Mouse (Mus musculus): Measurements from ENCODE around the gene Nptx1. TPM values are rescaled to one million over a fixed set of nuclear protein-coding genes. Genes with fewer than 3 reads are reported as not detected.
A peak's percentile ranks its signal among the peaks of the same experiment; 100 is the strongest.

The Nptx1 gene
- 0.62 TPM in 1 of 2 replicates, not detected in the other for polyA plus RNA-seq (2012; ENCODE audit: insufficient read depth, low replicate concordance)

- peaks cover 97% of the 10 kb centered on the region for H3K27me3 ChIP-seq (replicated peaks)
Measured at GRCm38 (mm10) chr11:119547183-119547921, at the start of gene Nptx1. Gene Nptx1 (minus strand): TSS chr11:119547753.

GRCm38 (mm10) chr11:119593966-119594365, 46.4 kb upstream of the Nptx1 start:
- Histone ChIP-seq H3K9me3 (peaks cover 21% of the 10 kb centered on the region), H3K36me3 (replicated peaks; ENCODE audit: low read length) (no peaks in the 10 kb centered on the region), H3K4me1 (peaks cover 16% of the 10 kb centered on the region), H3K27me3 (replicated peaks) (peaks cover 89% of the 10 kb centered on the region), H3K4me3 (replicated peaks) (no peak overlapping the region)
- no peak for TF ChIP-seq FLI1 (IDR thresholded peaks at IDR 0.05; ENCODE audit: low read length)
- TF ChIP-seq GATA1 (IDR thresholded peaks at IDR 0.05; ENCODE audit: borderline replicate concordance, low read length): no peak

More at GRCm38 (mm10) chr11:119547183-119547921, at the start of gene Nptx1:
- Histone ChIP-seq H3K9me3 (no peaks in the 10 kb centered on the region), H3K4me1 (peaks cover 66% of the 10 kb centered on the region), H3K4me3 (replicated peaks) (peak within 1 kb of the TSS; percentile 87), H3K36me3 (replicated peaks; ENCODE audit: low read length) (no peaks in the 10 kb centered on the region)
- TF ChIP-seq GATA1 (IDR thresholded peaks at IDR 0.05; ENCODE audit: borderline replicate concordance, low read length): no peak
- no peak for TF ChIP-seq FLI1 (IDR thresholded peaks at IDR 0.05; ENCODE audit: low read length)

- Histone ChIP-seq H3K4me3 (replicated peaks) (peak overlapping the region; percentile 25), H3K9me3 (peaks cover 29% of the 10 kb centered on the region), H3K27me3 (replicated peaks) (peaks cover 92% of the 10 kb centered on the region), H3K36me3 (replicated peaks; ENCODE audit: low read length) (no peaks in the 10 kb centered on the region), H3K4me1 (peaks cover 8% of the 10 kb centered on the region)
- no peak for TF ChIP-seq FLI1 (IDR thresholded peaks at IDR 0.05; ENCODE audit: low read length)
- TF ChIP-seq GATA1 (IDR thresholded peaks at IDR 0.05; ENCODE audit: borderline replicate concordance, low read length): no peak
Measured at GRCm38 (mm10) chr11:119589242-119589641, 41.7 kb upstream of the Nptx1 start.

- peaks cover 81% of the 10 kb centered on the region for H3K27me3 ChIP-seq (replicated peaks)
- peaks cover 8% of the 10 kb centered on the region for H3K4me1 ChIP-seq
- H3K36me3 ChIP-seq (replicated peaks; ENCODE audit: low read length): no peaks in the 10 kb centered on the region
- no peak for TF ChIP-seq FLI1 (IDR thresholded peaks at IDR 0.05; ENCODE audit: low read length)
- TF ChIP-seq GATA1 (IDR thresholded peaks at IDR 0.05; ENCODE audit: borderline replicate concordance, low read length): no peak
- no peak overlapping the region for H3K4me3 ChIP-seq (replicated peaks)
- H3K9me3 ChIP-seq: peaks cover 29% of the 10 kb centered on the region
Measured at GRCm38 (mm10) chr11:119587112-119587511, 39.6 kb upstream of the Nptx1 start.

- H3K4me1 ChIP-seq: peaks cover 8% of the 10 kb centered on the region
- H3K27me3 ChIP-seq (replicated peaks): peaks cover 78% of the 10 kb centered on the region
- H3K9me3 ChIP-seq: peaks cover 29% of the 10 kb centered on the region
- H3K36me3 ChIP-seq (replicated peaks; ENCODE audit: low read length): no peaks in the 10 kb centered on the region
- TF ChIP-seq FLI1 (IDR thresholded peaks at IDR 0.05; ENCODE audit: low read length): no peak
- no peak for TF ChIP-seq GATA1 (IDR thresholded peaks at IDR 0.05; ENCODE audit: borderline replicate concordance, low read length)
- no peak overlapping the region for H3K4me3 ChIP-seq (replicated peaks)
Measured at GRCm38 (mm10) chr11:119586511-119586910, 39.0 kb upstream of the Nptx1 start.

- TF ChIP-seq GATA1 (IDR thresholded peaks at IDR 0.05; ENCODE audit: borderline replicate concordance, low read length): no peak
- TF ChIP-seq FLI1 (IDR thresholded peaks at IDR 0.05; ENCODE audit: low read length): no peak
- H3K36me3 ChIP-seq (replicated peaks; ENCODE audit: low read length): no peaks in the 10 kb centered on the region
- no peaks in the 10 kb centered on the region for H3K4me1 ChIP-seq
- peaks cover 68% of the 10 kb centered on the region for H3K27me3 ChIP-seq (replicated peaks)
- peaks cover 12% of the 10 kb centered on the region; the same call in 1 of the 2 replicates for H3K9me3 ChIP-seq
- no peak overlapping the region for H3K4me3 ChIP-seq (replicated peaks)
Measured at GRCm38 (mm10) chr11:119577721-119578120, 30.2 kb upstream of the Nptx1 start.

GRCm38 (mm10) chr11:119576855-119577254, 29.3 kb upstream of the Nptx1 start:
- H3K27me3 ChIP-seq (replicated peaks): peaks cover 72% of the 10 kb centered on the region
- H3K9me3 ChIP-seq: peaks cover 12% of the 10 kb centered on the region; the same call in 1 of the 2 replicates
- H3K4me3 ChIP-seq (replicated peaks): no peak overlapping the region
- no peaks in the 10 kb centered on the region for H3K36me3 ChIP-seq (replicated peaks; ENCODE audit: low read length)
- no peaks in the 10 kb centered on the region for H3K4me1 ChIP-seq
- TF ChIP-seq FLI1 (IDR thresholded peaks at IDR 0.05; ENCODE audit: low read length) (no peak), GATA1 (IDR thresholded peaks at IDR 0.05; ENCODE audit: borderline replicate concordance, low read length) (no peak)

GRCm38 (mm10) chr11:119572316-119573010, 24.9 kb upstream of the Nptx1 start:
- peaks cover 77% of the 10 kb centered on the region for H3K27me3 ChIP-seq (replicated peaks)
- H3K4me1 ChIP-seq: 0 out of 2 replicates have a peak, but pooled peaks cover 3% of the 10 kb centered on the region
- no peak for TF ChIP-seq FLI1 (IDR thresholded peaks at IDR 0.05; ENCODE audit: low read length)
- no peak for TF ChIP-seq GATA1 (IDR thresholded peaks at IDR 0.05; ENCODE audit: borderline replicate concordance, low read length)
- no peaks in the 10 kb centered on the region for H3K36me3 ChIP-seq (replicated peaks; ENCODE audit: low read length)
- H3K9me3 ChIP-seq: peaks cover 14% of the 10 kb centered on the region
- no peak overlapping the region for H3K4me3 ChIP-seq (replicated peaks)

- Histone ChIP-seq H3K4me1 (peaks cover 10% of the 10 kb centered on the region; the same call in 1 of the 2 replicates), H3K27me3 (replicated peaks) (peaks cover 89% of the 10 kb centered on the region)
- TF ChIP-seq FLI1 (IDR thresholded peaks at IDR 0.05; ENCODE audit: low read length) (no peak), GATA1 (IDR thresholded peaks at IDR 0.05; ENCODE audit: borderline replicate concordance, low read length) (no peak)
Measured at GRCm38 (mm10) chr11:119566188-119566587, 18.6 kb upstream of the Nptx1 start.

GRCm38 (mm10) chr11:119565684-119566083, 18.1 kb upstream of the Nptx1 start:
- TF ChIP-seq GATA1 (IDR thresholded peaks at IDR 0.05; ENCODE audit: borderline replicate concordance, low read length) (no peak), FLI1 (IDR thresholded peaks at IDR 0.05; ENCODE audit: low read length) (no peak)
- Histone ChIP-seq H3K9me3 (peaks cover 23% of the 10 kb centered on the region), H3K4me1 (peaks cover 10% of the 10 kb centered on the region; the same call in 1 of the 2 replicates), H3K27me3 (replicated peaks) (peaks cover 90% of the 10 kb centered on the region), H3K4me3 (replicated peaks) (peak overlapping the region; percentile 71), H3K36me3 (replicated peaks; ENCODE audit: low read length) (no peaks in the 10 kb centered on the region)

More at GRCm38 (mm10) chr11:119566188-119566587, 18.6 kb upstream of the Nptx1 start:
- Histone ChIP-seq H3K9me3 (peaks cover 23% of the 10 kb centered on the region), H3K36me3 (replicated peaks; ENCODE audit: low read length) (no peaks in the 10 kb centered on the region), H3K4me3 (replicated peaks) (no peak overlapping the region)

All from megakaryocyte, embryonic 14.5 days (primary cell).